Mouse (Mus musculus) lung, embryonic 14.5 days (tissue): ENCODE results near the gene Serpinc1. TPM values are rescaled to one million over a fixed set of nuclear protein-coding genes. Genes with fewer than 3 reads are reported as not detected.
A peak's percentile ranks its signal among the peaks of the same experiment; 100 is the strongest.

ENCODE experiments used
- ATAC-seq: fragments of 200-750 bp; cut with Nextera tagmentation; 2 replicates; pipeline ENCODE4 v1.8.0; 2017; ENCODE audit warnings: mild to moderate bottlenecking, moderate TSS enrichment, moderate library complexity; ENCODE audit not compliant: insufficient read depth
- DNase-seq: peaks from one replicate; pipeline ENCODE4 v3.0.0-alpha.2; 2015
- H3K27ac ChIP-seq: fragments of 300-500 bp; sonication (generic); 2 replicates; pipeline ENCODE4 v1.5.1; 2014; ENCODE audit warnings: low read depth, mild to moderate bottlenecking, moderate library complexity
- H3K27me3 ChIP-seq: fragments of 300-500 bp; sonication (generic); 2 replicates; pipeline ENCODE4 v1.6.1; 2014; ENCODE audit warnings: low read length, control low read depth; ENCODE audit not compliant: insufficient read depth
- H3K36me3 ChIP-seq: fragments of 300-500 bp; sonication (generic); 2 replicates; pipeline ENCODE4 v1.6.1; 2014; ENCODE audit warnings: control low read depth; ENCODE audit not compliant: insufficient read depth
- H3K4me1 ChIP-seq: fragments of 300-500 bp; sonication (generic); 2 replicates; pipeline ENCODE4 v1.6.1; 2014; ENCODE audit warnings: antibody characterized with exemption, control low read depth; ENCODE audit not compliant: insufficient read depth
- H3K4me2 ChIP-seq: fragments of 300-500 bp; sonication (generic); 2 replicates; pipeline ENCODE4 v1.6.1; 2014; ENCODE audit warnings: mild to moderate bottlenecking
- H3K4me3 ChIP-seq: fragments of 300-500 bp; sonication (generic); 2 replicates; pipeline ENCODE4 v1.5.1; 2014; ENCODE audit warnings: low read depth, low read length
- H3K9ac ChIP-seq: fragments of 300-500 bp; sonication (generic); 2 replicates; pipeline ENCODE4 v1.6.1; 2014
- H3K9me3 ChIP-seq: fragments of 300-500 bp; sonication (generic); 2 replicates; pipeline ENCODE4 v1.6.1; 2016; ENCODE audit warnings: low read depth, low read length, control low read depth
- CTCF ChIP-seq: IDR thresholded peaks from 2 replicates; pipeline ENCODE4 v1.5.1; 2016; ENCODE audit warnings: antibody characterized with exemption, low read depth
- WGBS: fragments of 180-500 bp; shearing (Covaris S2); extraction: QIAGEN DNeasy Blood & Tissue Kit; methylation state at CpG from one replicate; pipeline ENCODE4 v1.1.7; 2014; 5-methylcytosine and 5-hydroxymethylcytosine counted together
- polyA plus RNA-seq: library from polyadenylated mRNA; unstranded; fragments of >200 nt; fragmentation: Nextera tagmentation; extraction: Ambion mirVana; gene quantifications from 2 replicates; pipeline ENCODE4 v1.2.1, GENCODE M21; 2014

Gene Serpinc1
- polyA plus RNA-seq, 1 experiment from 2014 or later: 1.3 TPM

DNA sequence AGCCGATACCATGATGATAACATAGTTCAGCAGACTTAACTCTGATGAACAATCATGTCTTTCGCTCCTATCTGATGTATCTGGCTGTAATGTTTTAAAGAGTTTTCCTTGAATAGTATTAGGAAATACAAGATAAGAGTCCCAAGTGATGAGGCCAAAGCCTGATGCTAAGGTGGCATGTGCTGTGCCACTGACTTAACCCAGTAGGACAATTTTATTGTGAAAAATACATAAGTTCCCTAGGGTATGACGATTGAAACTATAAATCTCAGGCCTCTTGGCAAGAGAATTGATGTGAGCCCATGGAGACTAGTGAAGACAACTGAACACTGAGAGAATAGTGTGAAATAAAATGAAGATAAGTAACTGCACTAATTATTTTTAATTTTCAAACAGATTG lies 59.2 kb downstream of the Serpinc1 start:
- Histone ChIP-seq H3K36me3 (peaks cover 55% of the 10 kb centered on the region), H3K9ac (peak overlapping the region; percentile 97), H3K4me3 (peak overlapping the region; percentile 81), H3K27me3 (no peaks in the 10 kb centered on the region), H3K4me2 (peak overlapping the region; percentile 85), H3K9me3 (no peaks in the 10 kb centered on the region), H3K27ac (peak overlapping the region; percentile 75), H3K4me1 (no peaks in the 10 kb centered on the region)
- TF ChIP-seq CTCF: no peak
- ATAC-seq: no peak
- WGBS: 17% methylated on average over 3 of the region's 3 CpGs
- DNase-seq: peak; percentile 29

GRCm38 (mm10) chr1:161038004-161038403 lies 59.6 kb downstream of the Serpinc1 start:
- DNase-seq: peak; percentile 12
- peak overlapping the region; percentile 81 for H3K4me3 ChIP-seq
- 34% methylated on average over 3 of the region's 3 CpGs for WGBS
- H3K27me3 ChIP-seq: no peaks in the 10 kb centered on the region
- H3K4me2 ChIP-seq: peak overlapping the region; percentile 85
- H3K9ac ChIP-seq: peak overlapping the region; percentile 97
- no peaks in the 10 kb centered on the region for H3K4me1 ChIP-seq
- H3K9me3 ChIP-seq: no peaks in the 10 kb centered on the region
- peak overlapping the region; percentile 75 for H3K27ac ChIP-seq
- H3K36me3 ChIP-seq: peaks cover 55% of the 10 kb centered on the region
- ATAC-seq: no peak
- no peak for TF ChIP-seq CTCF

DNA sequence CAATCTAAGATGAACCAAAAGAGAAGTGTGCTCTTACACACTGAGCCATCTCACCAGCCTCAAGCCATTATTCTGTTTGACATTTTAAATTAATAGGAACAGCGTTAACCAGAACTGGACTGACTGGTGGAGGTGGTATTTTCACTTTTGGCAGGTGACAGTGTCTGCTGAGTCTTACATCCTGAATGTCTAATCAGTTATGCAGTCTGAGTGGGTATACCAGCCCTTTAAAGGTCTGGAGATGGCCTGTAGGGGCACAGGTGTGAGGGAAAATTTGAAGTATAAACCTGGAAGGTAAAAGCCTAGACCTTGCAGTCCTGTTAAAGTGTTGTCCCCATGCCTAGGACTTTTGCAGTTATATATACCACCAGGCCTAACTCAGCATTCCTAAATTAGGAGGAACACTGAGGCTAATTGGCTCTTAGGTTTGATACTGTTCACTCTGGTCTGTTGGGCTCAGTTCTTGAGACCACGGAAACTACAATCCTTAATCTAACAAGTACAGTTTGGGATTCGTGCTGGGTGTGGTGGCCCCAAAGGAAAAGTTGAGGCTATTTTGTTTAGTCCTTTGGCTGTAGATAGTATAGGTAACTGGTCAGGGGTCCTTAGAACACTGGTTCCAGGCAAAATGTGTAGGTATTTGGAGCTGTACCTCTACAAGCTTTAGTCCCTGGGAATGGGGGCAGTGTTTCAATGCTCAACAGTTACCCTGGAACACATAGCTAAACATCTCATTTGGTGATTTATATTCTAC lies 60.8 kb downstream of the Serpinc1 start:
- DNase-seq: peak; percentile 63
- H3K27ac ChIP-seq: peak overlapping the region; percentile 50; the same call in 1 of the 2 replicates
- H3K36me3 ChIP-seq: peaks cover 58% of the 10 kb centered on the region
- no peak overlapping the region; the same call in 1 of the 2 replicates for H3K4me3 ChIP-seq
- H3K27me3 ChIP-seq: no peaks in the 10 kb centered on the region
- no peaks in the 10 kb centered on the region for H3K4me1 ChIP-seq
- no peak overlapping the region for H3K9ac ChIP-seq
- H3K4me2 ChIP-seq: no peak overlapping the region; the same call in 1 of the 2 replicates
- 12% methylated on average over 3 of the region's 3 CpGs for WGBS
- ATAC-seq: peak; percentile 0; the same call in 1 of the 2 replicates
- TF ChIP-seq CTCF: 0 out of 2 replicates have a peak, but pooled peaks have one; percentile 10
- H3K9me3 ChIP-seq: no peaks in the 10 kb centered on the region

- no peak for TF ChIP-seq CTCF
Observed at GRCm38 (mm10) chr1:161039741-161040425, 61.5 kb downstream of the Serpinc1 start.

GRCm38 (mm10) chr1:161040426-161040770 lies 62.0 kb downstream of the Serpinc1 start:
- Histone ChIP-seq H3K27ac (peak overlapping the region; percentile 5; the same call in 1 of the 2 replicates), H3K4me1 (no peaks in the 10 kb centered on the region), H3K4me2 (no peak overlapping the region), H3K36me3 (peaks cover 64% of the 10 kb centered on the region), H3K27me3 (no peaks in the 10 kb centered on the region), H3K9ac (no peak overlapping the region), H3K9me3 (no peaks in the 10 kb centered on the region), H3K4me3 (no peak overlapping the region)
- peak; percentile 49 for DNase-seq
- no peak for TF ChIP-seq CTCF
- 52% methylated on average over 1 of the region's 1 CpGs for WGBS
- ATAC-seq: no peak; the same call in none of the 2 replicates

More at GRCm38 (mm10) chr1:161039741-161040425, 61.5 kb downstream of the Serpinc1 start:
- WGBS: 9% methylated on average over 3 of the region's 3 CpGs
- Histone ChIP-seq H3K27ac (peak overlapping the region; percentile 50; the same call in 1 of the 2 replicates), H3K36me3 (peaks cover 61% of the 10 kb centered on the region), H3K27me3 (no peaks in the 10 kb centered on the region), H3K9me3 (no peaks in the 10 kb centered on the region), H3K9ac (no peak overlapping the region), H3K4me1 (no peaks in the 10 kb centered on the region), H3K4me3 (no peak overlapping the region), H3K4me2 (no peak overlapping the region)
- DNase-seq: peak; percentile 71
- ATAC-seq: peak; percentile 72

- DNase-seq: no peak
- Histone ChIP-seq H3K9me3 (no peaks in the 10 kb centered on the region), H3K36me3 (peaks cover 62% of the 10 kb centered on the region), H3K4me1 (no peaks in the 10 kb centered on the region), H3K27ac (no peak overlapping the region), H3K4me3 (no peak overlapping the region), H3K4me2 (no peak overlapping the region), H3K27me3 (no peaks in the 10 kb centered on the region), H3K9ac (no peak overlapping the region)
- no peak for TF ChIP-seq CTCF
- ATAC-seq: no peak
Observed at GRCm38 (mm10) chr1:161040855-161041254, 62.5 kb downstream of the Serpinc1 start.
